Mouse (Mus musculus) hindbrain, postnatal 0 days (tissue): Measurements from ENCODE around the gene Htr3a. TPM values are rescaled to one million over a fixed set of nuclear protein-coding genes. Genes with fewer than 3 reads are reported as not detected.

Experiments
- ATAC-seq: fragments of 200-750 bp; cut with Nextera tagmentation; 2 replicates; pipeline ENCODE4 v1.8.0; 2017; ENCODE audit warnings: mild to moderate bottlenecking, moderate TSS enrichment, moderate library complexity
- DNase-seq: peaks from one replicate; pipeline ENCODE4 v3.0.0-alpha.2; 2015; ENCODE audit warnings: low spot score
- H3K27ac ChIP-seq: fragments of 300-500 bp; sonication (generic); 2 replicates; pipeline ENCODE4 v1.5.1; 2014; ENCODE audit warnings: mild to moderate bottlenecking
- H3K27me3 ChIP-seq: fragments of 300-500 bp; sonication (generic); 2 replicates; pipeline ENCODE4 v1.6.1; 2014; ENCODE audit warnings: low read length, mixed read lengths; ENCODE audit not compliant: insufficient read depth
- H3K36me3 ChIP-seq: fragments of 300-500 bp; sonication (generic); 2 replicates; pipeline ENCODE4 v1.6.1; 2014; ENCODE audit warnings: low read length, mixed read lengths; ENCODE audit not compliant: insufficient read depth
- H3K4me1 ChIP-seq: fragments of 300-500 bp; sonication (generic); 2 replicates; pipeline ENCODE4 v1.6.1; 2014; ENCODE audit warnings: antibody characterized with exemption, low read length, mixed read lengths; ENCODE audit not compliant: insufficient read depth
- H3K4me2 ChIP-seq: fragments of 300-500 bp; sonication (generic); 2 replicates; pipeline ENCODE4 v1.6.1; 2014; ENCODE audit warnings: low read depth, mild to moderate bottlenecking, low read length, moderate library complexity, mixed read lengths
- H3K4me3 ChIP-seq: fragments of 300-500 bp; sonication (generic); 2 replicates; pipeline ENCODE4 v1.5.1; 2014; ENCODE audit warnings: low read length
- H3K9ac ChIP-seq: fragments of 300-500 bp; sonication (generic); replicated peaks from 2 replicates; pipeline ENCODE4 v1.6.1; 2014; ENCODE audit warnings: mild to moderate bottlenecking, low read length, moderate library complexity, mixed read lengths
- H3K9me3 ChIP-seq: fragments of 300-500 bp; sonication (generic); 2 replicates; pipeline ENCODE4 v1.6.1; 2016; ENCODE audit warnings: low read length, mixed read lengths
- CTCF ChIP-seq: IDR thresholded peaks from 2 replicates; pipeline ENCODE4 v1.5.1; 2016; ENCODE audit warnings: antibody characterized with exemption, control low read depth, low read depth
- WGBS: fragments of 180-500 bp; shearing (Covaris S2); extraction: QIAGEN DNeasy Blood & Tissue Kit; methylation state at CpG from one replicate; pipeline ENCODE4 v1.1.7; 2014; 5-methylcytosine and 5-hydroxymethylcytosine counted together
- polyA plus RNA-seq: library from polyadenylated mRNA; unstranded; fragments of >200 nt; fragmentation: Nextera tagmentation; extraction: Ambion mirVana; gene quantifications from 2 replicates; pipeline ENCODE4 v1.2.1, GENCODE M21; 2015
- total RNA-seq: library from RNA; depleted of rRNA; stranded (reverse); fragments of >200 nt; gene quantifications from 2 replicates; pipeline ENCODE4 v1.2.3, GENCODE M21; 2014; rRNA removed

The Htr3a gene
- total RNA-seq = 3.4 and 4.7 TPM in 2 replicates
- polyA plus RNA-seq = 2.4 and 2.7 TPM in 2 replicates

DNA sequence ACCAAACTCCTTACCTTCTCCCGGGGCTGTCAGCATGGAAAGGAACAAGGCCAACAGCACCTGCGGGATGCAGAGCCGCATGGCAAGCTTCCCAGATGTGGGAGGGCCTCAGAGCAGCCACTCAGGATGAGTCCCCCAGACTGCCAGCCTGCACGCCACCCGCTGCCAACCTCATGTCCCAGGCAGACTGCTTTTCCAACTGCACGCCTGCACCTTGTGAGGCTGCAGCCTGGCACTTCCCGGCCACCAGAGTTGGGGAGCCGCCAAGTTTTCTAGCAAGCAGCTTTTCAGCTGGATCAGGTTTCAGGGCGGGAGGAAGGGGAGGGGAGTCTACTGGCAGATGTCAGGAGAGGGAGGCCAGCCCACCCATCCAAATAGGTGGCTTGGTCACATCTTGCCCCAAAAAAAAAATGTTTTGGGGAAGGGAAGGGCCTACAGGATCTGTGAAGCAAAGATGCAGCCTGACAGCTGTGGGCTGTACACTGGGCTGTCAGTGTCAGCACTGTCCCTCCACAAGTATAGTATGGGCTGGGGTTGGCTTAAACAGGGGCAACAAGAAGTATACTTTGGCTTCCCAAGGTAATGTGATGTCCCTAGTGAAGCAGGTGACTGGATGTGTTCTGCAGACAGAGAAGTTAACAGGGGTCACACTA is at the start of gene Htr3a:
Gene Htr3a (minus strand): TSS at position 215 of the 653 bp plus-strand sequence.
- Histone ChIP-seq H3K9ac (no peak within 1 kb of the TSS), H3K4me1 (no peaks in the 10 kb centered on the region; the same call in 1 of the 2 replicates), H3K4me3 (no peak within 1 kb of the TSS), H3K36me3 (no peaks in the 10 kb centered on the region), H3K27me3 (no peaks in the 10 kb centered on the region), H3K27ac (no peak within 1 kb of the TSS), H3K4me2 (no peak within 1 kb of the TSS), H3K9me3 (no peaks in the 10 kb centered on the region)
- peak; percentile 89 for ATAC-seq
- WGBS = 11% methylated on average over 9 of the region's 9 CpGs
- TF ChIP-seq CTCF = no peak
- peak; percentile 90 for DNase-seq

DNA sequence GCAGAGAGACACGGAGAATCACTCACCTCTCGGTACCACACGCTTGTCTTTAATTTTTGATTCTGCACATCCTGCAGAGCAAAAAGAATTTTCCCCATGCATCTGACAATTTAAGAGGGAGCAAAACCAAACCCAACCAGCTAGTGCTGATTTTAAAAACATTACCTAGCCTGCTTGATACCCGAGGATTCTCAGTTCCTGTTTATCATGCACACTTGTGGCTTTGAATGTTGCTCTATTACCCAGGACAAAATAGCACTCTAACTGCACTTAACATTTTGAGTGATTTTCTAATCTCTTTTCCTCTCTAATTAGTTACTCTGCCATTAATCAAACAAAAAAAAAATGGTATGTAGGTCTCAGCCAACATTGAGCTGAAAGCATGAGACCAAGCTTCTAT is 36.7 kb upstream of the Htr3a start:
- Histone ChIP-seq H3K4me2 (no peak overlapping the region), H3K27ac (no peak overlapping the region), H3K36me3 (no peaks in the 10 kb centered on the region), H3K27me3 (no peaks in the 10 kb centered on the region), H3K4me3 (no peak overlapping the region), H3K9ac (no peak overlapping the region), H3K9me3 (no peaks in the 10 kb centered on the region), H3K4me1 (no peaks in the 10 kb centered on the region)
- no peak for DNase-seq
- ATAC-seq = no peak
- TF ChIP-seq CTCF = no peak
- WGBS = 90% methylated on average over 4 of the region's 4 CpGs

DNA sequence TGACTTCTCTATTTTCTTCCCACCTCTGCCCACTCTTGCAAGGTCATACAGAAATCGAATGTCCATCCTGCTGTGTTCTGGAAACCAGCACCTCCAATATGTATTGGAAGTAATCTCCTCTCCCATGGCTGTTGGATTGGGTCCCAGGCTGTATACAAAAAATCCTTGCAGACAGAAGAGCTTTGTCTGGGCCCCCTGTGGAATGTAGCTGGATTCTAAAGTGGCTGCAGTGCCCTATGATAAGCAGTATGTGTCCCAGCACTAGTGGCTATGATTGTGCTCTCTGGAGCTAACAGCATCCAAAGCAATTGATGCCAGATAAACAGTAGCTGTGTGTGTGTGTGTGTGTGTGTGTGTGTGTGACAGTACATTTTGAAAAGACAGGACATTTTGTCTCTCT is 31.4 kb upstream of the Htr3a start:
- Histone ChIP-seq H3K27ac (peak overlapping the region; percentile 1; the same call in 1 of the 2 replicates), H3K4me2 (no peak overlapping the region), H3K27me3 (no peaks in the 10 kb centered on the region), H3K9me3 (no peaks in the 10 kb centered on the region), H3K9ac (no peak overlapping the region), H3K4me3 (no peak overlapping the region), H3K4me1 (no peaks in the 10 kb centered on the region), H3K36me3 (no peaks in the 10 kb centered on the region)
- peak; percentile 58 for DNase-seq
- peak; percentile 59; the same call in 1 of the 2 replicates for ATAC-seq
- 47% methylated on average over 1 of the region's 1 CpGs for WGBS
- no peak for TF ChIP-seq CTCF

DNA sequence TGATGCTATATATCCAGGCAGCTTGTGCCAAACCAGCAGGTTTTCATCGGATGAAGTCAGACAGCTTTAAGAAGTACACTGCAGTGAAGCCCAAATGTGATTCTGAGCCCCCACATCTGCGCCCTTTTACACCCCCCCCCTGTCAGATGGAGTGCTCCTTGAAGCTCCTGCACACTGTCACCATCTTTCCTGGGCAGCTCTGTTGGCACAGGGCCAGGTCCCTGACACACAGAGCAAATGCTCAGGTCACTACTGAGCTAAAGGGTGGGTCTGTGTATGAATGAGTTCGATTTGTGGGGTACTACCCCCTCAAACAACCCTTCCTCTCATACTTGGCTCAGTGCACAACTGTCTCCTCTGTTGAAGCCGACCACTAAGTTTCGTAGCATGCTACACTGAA is 18.5 kb upstream of the Htr3a start:
- peak; percentile 18; the same call in 1 of the 2 replicates for ATAC-seq
- no peaks in the 10 kb centered on the region for H3K36me3 ChIP-seq

GRCm38 (mm10) chr9:48928781-48929180 is 17.9 kb upstream of the Htr3a start:
- Histone ChIP-seq H3K4me2 (no peak overlapping the region), H3K9ac (no peak overlapping the region), H3K27ac (no peak overlapping the region), H3K4me3 (no peak overlapping the region), H3K9me3 (no peaks in the 10 kb centered on the region), H3K4me1 (peaks cover 4% of the 10 kb centered on the region; the same call in 1 of the 2 replicates), H3K27me3 (no peaks in the 10 kb centered on the region), H3K36me3 (no peaks in the 10 kb centered on the region)
- TF ChIP-seq CTCF = no peak
- DNase-seq = peak; percentile 47
- ATAC-seq = peak; percentile 53; the same call in 1 of the 2 replicates
- WGBS = 37% methylated on average over 3 of the region's 3 CpGs

More for the DNA sequence above, 18.5 kb upstream of the Htr3a start:
- Histone ChIP-seq H3K27ac (no peak overlapping the region), H3K4me2 (no peak overlapping the region), H3K4me1 (peaks cover 4% of the 10 kb centered on the region; the same call in 1 of the 2 replicates), H3K27me3 (no peaks in the 10 kb centered on the region), H3K4me3 (no peak overlapping the region), H3K9me3 (no peaks in the 10 kb centered on the region), H3K9ac (no peak overlapping the region)
- 64% methylated on average over 5 of the region's 5 CpGs for WGBS
- TF ChIP-seq CTCF = no peak
- peak; percentile 19 for DNase-seq

DNA sequence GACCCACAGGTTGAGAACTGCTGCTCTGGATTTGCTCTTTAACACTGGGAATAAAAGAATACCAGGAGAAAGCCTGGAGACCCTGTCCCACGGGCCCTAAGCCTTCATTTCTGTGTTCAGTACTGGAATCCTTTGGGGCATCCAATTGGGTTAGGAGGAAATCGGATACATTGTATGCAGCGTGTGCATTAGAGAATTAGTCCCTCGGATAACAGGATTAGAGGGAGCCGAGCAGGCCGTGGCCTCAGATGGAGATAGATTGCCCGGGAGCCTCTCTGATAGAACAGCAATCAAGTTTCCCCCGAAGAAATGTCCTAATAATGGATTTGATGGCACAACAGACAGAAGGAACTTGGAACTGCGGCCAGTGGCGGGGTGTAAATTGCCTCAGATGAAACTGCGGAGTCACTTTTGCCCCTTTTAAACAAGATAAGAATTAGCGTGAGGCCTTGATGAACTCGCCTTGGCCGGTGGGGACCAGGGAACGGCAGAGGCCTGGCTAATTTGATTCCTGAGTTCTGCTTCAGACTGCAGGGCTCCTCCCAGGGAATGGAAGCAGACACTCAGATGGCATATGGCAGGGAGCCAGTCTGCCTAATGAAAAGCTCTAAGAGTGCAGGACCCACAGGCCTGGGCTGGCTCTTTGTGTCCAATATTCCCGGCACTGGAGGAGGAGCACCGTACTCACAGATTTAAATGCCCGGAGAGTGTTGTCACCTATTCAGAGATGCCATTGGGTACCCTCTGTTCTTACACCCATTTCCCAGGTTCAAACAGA is 5.3 kb upstream of the Htr3a start:
- peak; percentile 83 for DNase-seq
- 0 out of 2 replicates have a peak, but pooled peaks have one; percentile 51 for ATAC-seq
- no peak for TF ChIP-seq CTCF
- H3K36me3 ChIP-seq = no peaks in the 10 kb centered on the region
- no peak overlapping the region for H3K4me2 ChIP-seq
- no peak overlapping the region for H3K27ac ChIP-seq
- H3K9me3 ChIP-seq = no peaks in the 10 kb centered on the region
- no peaks in the 10 kb centered on the region for H3K27me3 ChIP-seq
- 36% methylated on average over 18 of the region's 18 CpGs for WGBS
- H3K4me1 ChIP-seq = no peaks in the 10 kb centered on the region
- H3K4me3 ChIP-seq = no peak overlapping the region
- H3K9ac ChIP-seq = no peak overlapping the region
